Comparison of ENCODE assay signal across 8 mouse cellular contexts in the genomic region with DNA sequence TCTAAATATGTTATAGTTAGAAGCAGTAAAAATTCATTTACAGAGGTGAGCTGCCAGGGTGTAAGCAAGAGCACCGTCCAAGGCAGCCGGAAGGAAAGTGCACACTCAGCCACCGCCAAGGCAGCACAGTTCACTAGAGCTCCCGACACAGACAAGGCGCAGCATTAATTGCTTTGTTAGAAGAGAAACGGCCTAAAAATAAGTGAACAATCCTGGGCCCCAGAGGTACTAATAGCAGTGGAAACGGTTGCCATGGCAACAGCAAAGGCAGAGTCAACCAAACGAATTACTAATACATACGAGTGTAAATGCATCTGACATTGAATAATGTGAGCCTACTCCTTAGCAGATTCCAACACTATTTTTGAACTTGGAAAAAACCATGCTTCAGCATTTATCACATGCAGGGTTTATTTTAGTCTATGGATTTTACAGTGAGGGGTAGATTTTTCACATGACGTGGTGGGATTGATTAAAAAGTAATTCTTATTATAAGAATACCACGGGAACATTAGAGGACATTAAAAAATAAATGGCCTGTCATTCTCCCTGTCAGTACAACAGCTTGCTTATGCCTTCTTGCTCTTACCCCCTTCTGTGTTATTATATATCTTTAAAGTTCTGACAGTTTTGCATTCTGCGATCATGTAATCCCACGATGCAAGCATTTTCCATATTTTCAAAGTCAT.
DNase-seq lines count a peak whose midpoint lies in the region; ATAC-seq lines count a peak whose summit lies in the region.

No protein-coding gene starts in this region.

- peak overlapping the region; percentile 1; the same call in 1 of the 2 replicates for H3K4me2 ChIP-seq in forebrain, embryonic 14.5 days (ENCODE audit: low read length)
- peak overlapping the region; percentile 26; the same call in 1 of the 2 replicates for H3K4me2 ChIP-seq in neural tube, embryonic 13.5 days

- H3K4me3 ChIP-seq in forebrain, embryonic 14.5 days (ENCODE audit: low read depth, low read length): no peak overlapping the region
- H3K4me3 ChIP-seq in neural tube, embryonic 13.5 days: no peak overlapping the region

- DNase-seq in embryo, embryonic 10 days (ENCODE audit: low spot score): peak; percentile 63
- peak; percentile 91 for DNase-seq in forebrain, embryonic 14.5 days (ENCODE audit: low spot score)
- peak; percentile 89 for DNase-seq in layer of hippocampus, adult 9-11 months
- no peak for DNase-seq in thymus, postnatal 10 days (ENCODE audit: low spot score in 2 of 2)
- no peak for DNase-seq in lung, postnatal 36 days
- DNase-seq in spleen, postnatal 10 days (ENCODE audit: low spot score in 2 of 2): no peak

- 0 out of 2 replicates have a peak overlapping the region, but pooled peaks have one; percentile 26 for H3K9ac ChIP-seq in forebrain, embryonic 14.5 days (ENCODE audit: low read length)
- 0 out of 2 replicates have a peak overlapping the region, but pooled peaks have one; percentile 45 for H3K9ac ChIP-seq in neural tube, embryonic 13.5 days

- ATAC-seq in forebrain, embryonic 14.5 days: peak; percentile 83
- ATAC-seq in neural tube, embryonic 13.5 days (ENCODE audit: low read depth): peak; percentile 89
- no peak for ATAC-seq in erythroblast, adult 5-6 weeks (replicated peaks; ENCODE audit: low FRiP score, poor library complexity, severe bottlenecking)

- no peaks in the 10 kb centered on the region for H3K36me3 ChIP-seq in forebrain, embryonic 14.5 days (ENCODE audit: control insufficient read depth, insufficient read depth, low read length)
- no peaks in the 10 kb centered on the region for H3K36me3 ChIP-seq in neural tube, embryonic 13.5 days

- H3K4me1 ChIP-seq in forebrain, embryonic 14.5 days (ENCODE audit: control insufficient read depth, insufficient read depth, low read length): peaks cover 14% of the 10 kb centered on the region
- peaks cover 34% of the 10 kb centered on the region for H3K4me1 ChIP-seq in neural tube, embryonic 13.5 days (replicated peaks)

- H3K27ac ChIP-seq in forebrain, embryonic 14.5 days (ENCODE audit: low read depth, low read length): peak overlapping the region; percentile 14; the same call in 1 of the 2 replicates
- peak overlapping the region; percentile 86 for H3K27ac ChIP-seq in neural tube, embryonic 13.5 days (replicated peaks)

- H3K27me3 ChIP-seq in forebrain, embryonic 14.5 days (replicated peaks; ENCODE audit: control insufficient read depth, insufficient read depth, low read length): no peaks in the 10 kb centered on the region
- H3K27me3 ChIP-seq in neural tube, embryonic 13.5 days: no peaks in the 10 kb centered on the region

- WGBS in forebrain, embryonic 14.5 days: 26% methylated on average over 13 of the region's 13 CpGs
- 23% methylated on average over 13 of the region's 13 CpGs for WGBS in neural tube, embryonic 13.5 days

- H3K9me3 ChIP-seq in forebrain, embryonic 14.5 days (replicated peaks; ENCODE audit: control insufficient read depth, low read length): no peaks in the 10 kb centered on the region
- H3K9me3 ChIP-seq in neural tube, embryonic 13.5 days: no peaks in the 10 kb centered on the region

Comparison
In these comparisons a context has a peak if more than half of its experiments do, and no peak if none do; other contexts are left out.
1. DNase-seq: peak in embryo, embryonic 10 days (single experiment), forebrain, embryonic 14.5 days (single experiment) and layer of hippocampus, adult 9-11 months (single experiment); none in thymus, postnatal 10 days (0 of 2), lung, postnatal 36 days (single experiment) and spleen, postnatal 10 days (0 of 2).